Mouse (Mus musculus) midbrain, postnatal 0 days (tissue): ENCODE data around the gene Gpr22. TPM values are rescaled to one million over a fixed set of nuclear protein-coding genes. Genes with fewer than 3 reads are reported as not detected.
A peak's percentile ranks its signal among the peaks of the same experiment; 100 is the strongest.

Source experiments
- ATAC-seq: fragments of 200-750 bp; cut with Nextera tagmentation; 2 replicates; pipeline ENCODE4 v1.8.0; 2017; ENCODE audit warnings: moderate number of reproducible peaks, mild to moderate bottlenecking, moderate TSS enrichment, moderate library complexity; ENCODE audit not compliant: low FRiP score
- DNase-seq: peaks from one replicate; pipeline ENCODE4 v3.0.0-alpha.2; 2015; ENCODE audit warnings: low spot score
- H3K27ac ChIP-seq: fragments of 300-500 bp; sonication (generic); 2 replicates; pipeline ENCODE4 v1.5.1; 2014; ENCODE audit warnings: low read depth, mild to moderate bottlenecking, low read length, mixed read lengths
- H3K27me3 ChIP-seq: fragments of 300-500 bp; sonication (generic); 2 replicates; pipeline ENCODE4 v1.6.1; 2014; ENCODE audit warnings: low read length, control low read depth, mixed read lengths; ENCODE audit not compliant: insufficient read depth
- H3K36me3 ChIP-seq: fragments of 300-500 bp; sonication (generic); 2 replicates; pipeline ENCODE4 v1.6.1; 2014; ENCODE audit warnings: low read length, control low read depth, mixed read lengths; ENCODE audit not compliant: insufficient read depth
- H3K4me1 ChIP-seq: fragments of 300-500 bp; sonication (generic); 2 replicates; pipeline ENCODE4 v1.6.1; 2014; ENCODE audit warnings: mild to moderate bottlenecking, control low read depth, antibody characterized with exemption, low read length, mixed read lengths; ENCODE audit not compliant: insufficient read depth
- H3K4me2 ChIP-seq: fragments of 300-500 bp; sonication (generic); 2 replicates; pipeline ENCODE4 v1.6.1; 2014; ENCODE audit warnings: low read depth, mild to moderate bottlenecking, low read length, mixed read lengths; ENCODE audit not compliant: poor library complexity, severe bottlenecking
- H3K4me3 ChIP-seq: fragments of 300-500 bp; sonication (generic); 2 replicates; pipeline ENCODE4 v1.5.1; 2014; ENCODE audit warnings: low read depth, mild to moderate bottlenecking, low read length, moderate library complexity
- H3K9ac ChIP-seq: fragments of 300-500 bp; sonication (generic); replicated peaks from 2 replicates; pipeline ENCODE4 v1.6.1; 2014; ENCODE audit warnings: mild to moderate bottlenecking, low read length, moderate library complexity, mixed read lengths; ENCODE audit not compliant: poor library complexity, severe bottlenecking
- H3K9me3 ChIP-seq: fragments of 300-500 bp; sonication (generic); 2 replicates; pipeline ENCODE4 v1.6.1; 2016; ENCODE audit warnings: low read length, control low read depth
- CTCF ChIP-seq: IDR thresholded peaks from 2 replicates; pipeline ENCODE4 v1.5.1; 2016; ENCODE audit warnings: antibody characterized with exemption, mild to moderate bottlenecking
- WGBS: fragments of 180-500 bp; shearing (Covaris S2); extraction: QIAGEN DNeasy Blood & Tissue Kit; methylation state at CpG from one replicate; pipeline ENCODE4 v1.1.7; 2014; 5-methylcytosine and 5-hydroxymethylcytosine counted together
- polyA plus RNA-seq: library from polyadenylated mRNA; unstranded; fragments of >200 nt; fragmentation: Nextera tagmentation; extraction: Ambion mirVana; gene quantifications from 2 replicates; pipeline ENCODE4 v1.2.1, GENCODE M21; 2015
- total RNA-seq: library from RNA; depleted of rRNA; stranded (reverse); fragments of >200 nt; gene quantifications from 2 replicates; pipeline ENCODE4 v1.2.3, GENCODE M21; 2014

The Gpr22 gene
- total and polyA plus RNA-seq, 2 experiments from 2014 or later, result 17.5 to 21.2 TPM

- Histone ChIP-seq H3K4me2 (peak overlapping the region; percentile 45), H3K27ac (no peak overlapping the region), H3K36me3 (no peaks in the 10 kb centered on the region), H3K4me1 (no peaks in the 10 kb centered on the region), H3K27me3 (no peaks in the 10 kb centered on the region), H3K9ac (0 out of 2 replicates have a peak overlapping the region, but pooled peaks have one; percentile 33), H3K9me3 (no peaks in the 10 kb centered on the region), H3K4me3 (peak overlapping the region; percentile 52)
- no peak for TF ChIP-seq CTCF
- no peak for ATAC-seq
- WGBS, result 62% methylated on average over 4 of the region's 4 CpGs
- no peak for DNase-seq
Measured at GRCm38 (mm10) chr12:31712727-31713126, 1.0 kb downstream of the Gpr22 start.

- peak overlapping the region; percentile 52 for H3K4me3 ChIP-seq
- H3K36me3 ChIP-seq, result no peaks in the 10 kb centered on the region
- H3K9me3 ChIP-seq, result no peaks in the 10 kb centered on the region
- no peak for TF ChIP-seq CTCF
- H3K4me2 ChIP-seq, result peak overlapping the region; percentile 45
- 12% methylated on average over 5 of the region's 5 CpGs for WGBS
- no peaks in the 10 kb centered on the region for H3K4me1 ChIP-seq
- H3K27me3 ChIP-seq, result no peaks in the 10 kb centered on the region
- peak overlapping the region; percentile 44 for H3K9ac ChIP-seq
- DNase-seq, result peak; percentile 53
- H3K27ac ChIP-seq, result no peak overlapping the region
- ATAC-seq, result no peak
Measured at GRCm38 (mm10) chr12:31712233-31712632, 1.5 kb downstream of the Gpr22 start.

- no peaks in the 10 kb centered on the region for H3K4me1 ChIP-seq
- peak overlapping the region; percentile 46; the same call in 1 of the 2 replicates for H3K4me2 ChIP-seq
- no peak for ATAC-seq
- 56% methylated on average over 6 of the region's 6 CpGs for WGBS
- H3K27ac ChIP-seq, result no peak overlapping the region; the same call in 1 of the 2 replicates
- TF ChIP-seq CTCF, result no peak
- H3K9ac ChIP-seq, result no peak overlapping the region
- no peaks in the 10 kb centered on the region for H3K9me3 ChIP-seq
- H3K27me3 ChIP-seq, result no peaks in the 10 kb centered on the region
- H3K36me3 ChIP-seq, result no peaks in the 10 kb centered on the region
- H3K4me3 ChIP-seq, result peak overlapping the region; percentile 26
- DNase-seq, result no peak
Measured at GRCm38 (mm10) chr12:31709665-31710064, 4.1 kb downstream of the Gpr22 start.

GRCm38 (mm10) chr12:31707531-31707930 is 6.2 kb downstream of the Gpr22 start:
- TF ChIP-seq CTCF, result no peak
- WGBS, result 77% methylated on average over 1 of the region's 1 CpGs
- ATAC-seq, result no peak

GRCm38 (mm10) chr12:31706168-31706567 is 7.6 kb downstream of the Gpr22 start:
- H3K4me1 ChIP-seq, result no peaks in the 10 kb centered on the region
- H3K4me2 ChIP-seq, result no peak overlapping the region
- H3K9ac ChIP-seq, result no peak overlapping the region
- WGBS, result 69% methylated on average over 2 of the region's 2 CpGs
- no peaks in the 10 kb centered on the region for H3K27me3 ChIP-seq
- no peaks in the 10 kb centered on the region for H3K36me3 ChIP-seq
- H3K4me3 ChIP-seq, result no peak overlapping the region
- no peak overlapping the region for H3K27ac ChIP-seq
- no peak for TF ChIP-seq CTCF
- no peaks in the 10 kb centered on the region for H3K9me3 ChIP-seq
- ATAC-seq (no peak), DNase-seq (no peak)

More at GRCm38 (mm10) chr12:31707531-31707930, 6.2 kb downstream of the Gpr22 start:
- Histone ChIP-seq H3K27me3 (no peaks in the 10 kb centered on the region), H3K9ac (no peak overlapping the region), H3K36me3 (no peaks in the 10 kb centered on the region), H3K4me1 (no peaks in the 10 kb centered on the region), H3K4me3 (no peak overlapping the region), H3K27ac (no peak overlapping the region), H3K9me3 (no peaks in the 10 kb centered on the region), H3K4me2 (no peak overlapping the region)
- no peak for DNase-seq

GRCm38 (mm10) chr12:31703904-31704303 is 9.8 kb downstream of the Gpr22 start:
- Histone ChIP-seq H3K36me3 (no peaks in the 10 kb centered on the region), H3K4me1 (no peaks in the 10 kb centered on the region), H3K27me3 (no peaks in the 10 kb centered on the region), H3K9me3 (no peaks in the 10 kb centered on the region), H3K4me2 (no peak overlapping the region), H3K4me3 (no peak overlapping the region), H3K27ac (no peak overlapping the region), H3K9ac (no peak overlapping the region)
- WGBS, result 65% methylated on average over 6 of the region's 6 CpGs
- ATAC-seq (no peak), DNase-seq (no peak)
- TF ChIP-seq CTCF, result peak; percentile 35
